Mouse (Mus musculus) stomach, embryonic 14.5 days (tissue): Measurements from ENCODE around the gene Krt16. TPM values are rescaled to one million over a fixed set of nuclear protein-coding genes. Genes with fewer than 3 reads are reported as not detected.
"Not testable (repeated sequence)": the region's sequence is repeated elsewhere in the genome, so short reads cannot be mapped to it uniquely, and the experiment has no call there.

ENCODE experiments used
- ATAC-seq: fragments of 200-750 bp; cut with Nextera tagmentation; 2 replicates; pipeline ENCODE4 v1.8.0; 2017; ENCODE audit warnings: low read depth, moderate TSS enrichment; ENCODE audit not compliant: insufficient number of reproducible peaks, insufficient read depth, low FRiP score
- H3K27ac ChIP-seq: fragments of 300-500 bp; sonication (generic); 2 replicates; pipeline ENCODE4 v1.5.1; 2014; ENCODE audit warnings: mild to moderate bottlenecking, low read length, moderate library complexity, mixed read lengths
- H3K27me3 ChIP-seq: fragments of 300-500 bp; sonication (generic); 2 replicates; pipeline ENCODE4 v1.6.1; 2014; ENCODE audit warnings: low read length, control low read depth, mixed read lengths; ENCODE audit not compliant: control insufficient read depth, insufficient read depth
- H3K36me3 ChIP-seq: fragments of 300-500 bp; sonication (generic); 2 replicates; pipeline ENCODE4 v1.6.1; 2014; ENCODE audit warnings: mild to moderate bottlenecking, control low read depth, low read length, moderate library complexity, mixed read lengths; ENCODE audit not compliant: control insufficient read depth, insufficient read depth
- H3K4me1 ChIP-seq: fragments of 300-500 bp; sonication (generic); 2 replicates; pipeline ENCODE4 v1.6.1; 2014; ENCODE audit warnings: low read length, control low read depth, mixed read lengths; ENCODE audit not compliant: control insufficient read depth, insufficient read depth
- H3K4me2 ChIP-seq: fragments of 300-500 bp; sonication (generic); replicated peaks from 2 replicates; pipeline ENCODE4 v1.6.1; 2014; ENCODE audit warnings: low read depth, low read length, control low read depth
- H3K4me3 ChIP-seq: fragments of 300-500 bp; sonication (generic); 2 replicates; pipeline ENCODE4 v1.5.1; 2014; ENCODE audit warnings: low read depth, low read length, control low read depth
- H3K9ac ChIP-seq: fragments of 300-500 bp; sonication (generic); replicated peaks from 2 replicates; pipeline ENCODE4 v1.6.1; 2014; ENCODE audit warnings: low read depth, mild to moderate bottlenecking, control low read depth, low read length, moderate library complexity, mixed read lengths
- H3K9me3 ChIP-seq: fragments of 300-500 bp; sonication (generic); 2 replicates; pipeline ENCODE4 v1.6.1; 2016; ENCODE audit warnings: low read depth, low read length, control low read depth; ENCODE audit not compliant: control insufficient read depth
- WGBS: fragments of 180-500 bp; shearing (Covaris S2); extraction: QIAGEN DNeasy Blood & Tissue Kit; methylation state at CpG from one replicate; pipeline ENCODE4 v1.1.7; 2014; 5-methylcytosine and 5-hydroxymethylcytosine counted together
- polyA plus RNA-seq: library from polyadenylated mRNA; unstranded; fragments of >200 nt; fragmentation: Nextera tagmentation; extraction: Ambion mirVana; gene quantifications from 2 replicates; pipeline ENCODE4 v1.2.1, GENCODE M21; 2014

Gene Krt16
- polyA plus RNA-seq, 1 experiment from 2014 or later = 0.22 TPM

DNA sequence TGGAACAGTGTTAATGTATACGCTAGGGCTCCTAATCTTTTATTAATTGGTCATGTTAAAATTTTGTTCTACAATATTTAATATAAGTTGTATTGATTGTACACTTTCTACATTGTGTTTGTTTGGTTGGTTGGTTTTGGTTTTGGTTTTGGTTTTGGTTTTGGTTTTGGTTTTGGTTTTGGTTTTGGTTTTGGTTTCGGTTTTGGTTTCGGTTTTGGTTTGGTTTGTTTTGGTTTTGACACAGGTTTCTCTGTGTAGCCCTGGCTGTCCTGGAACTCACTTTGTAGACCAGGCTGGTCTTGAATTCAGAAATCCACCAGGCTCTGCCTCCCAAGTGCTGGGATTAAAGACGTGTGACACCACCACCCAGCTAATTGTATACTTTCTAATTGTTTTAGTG is 8.4 kb downstream of the Krt16 start:
- ATAC-seq, H3K4me3 ChIP-seq, H3K36me3 ChIP-seq, H3K27me3 ChIP-seq, H3K27ac ChIP-seq, H3K9me3 ChIP-seq, H3K4me2 ChIP-seq, H3K4me1 ChIP-seq, H3K9ac ChIP-seq: not testable (repeated sequence)
- WGBS = 87% methylated on average over 4 of the region's 4 CpGs

DNA sequence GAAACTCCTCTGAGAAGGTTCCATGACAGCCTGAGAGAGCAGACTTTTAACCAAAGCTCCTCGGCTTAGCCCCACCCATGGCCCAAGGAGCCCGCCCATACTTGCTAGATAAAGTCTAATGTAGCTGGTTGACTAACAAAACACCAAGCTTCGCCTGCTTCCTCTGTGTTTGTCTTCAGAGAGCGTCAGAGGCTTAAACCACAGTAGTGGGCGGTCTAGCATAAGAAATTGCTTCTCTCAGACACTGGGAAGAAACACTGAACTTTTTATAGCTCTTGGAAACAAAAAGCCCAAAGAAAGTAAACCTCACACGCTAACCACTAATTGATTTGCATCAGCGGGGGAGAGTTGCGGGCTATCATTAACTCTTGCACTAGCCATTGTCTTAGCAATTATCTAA is 27.0 kb downstream of the Krt16 start:
- no peak overlapping the region for H3K4me3 ChIP-seq
- no peak overlapping the region for H3K9ac ChIP-seq
- WGBS = 63% methylated on average over 8 of the region's 8 CpGs
- no peaks in the 10 kb centered on the region for H3K4me1 ChIP-seq
- no peaks in the 10 kb centered on the region for H3K27me3 ChIP-seq
- no peak overlapping the region for H3K27ac ChIP-seq
- peaks cover 5% of the 10 kb centered on the region; the same call in 1 of the 2 replicates for H3K9me3 ChIP-seq
- H3K4me2 ChIP-seq = no peak overlapping the region
- ATAC-seq = no peak
- H3K36me3 ChIP-seq = no peaks in the 10 kb centered on the region

DNA sequence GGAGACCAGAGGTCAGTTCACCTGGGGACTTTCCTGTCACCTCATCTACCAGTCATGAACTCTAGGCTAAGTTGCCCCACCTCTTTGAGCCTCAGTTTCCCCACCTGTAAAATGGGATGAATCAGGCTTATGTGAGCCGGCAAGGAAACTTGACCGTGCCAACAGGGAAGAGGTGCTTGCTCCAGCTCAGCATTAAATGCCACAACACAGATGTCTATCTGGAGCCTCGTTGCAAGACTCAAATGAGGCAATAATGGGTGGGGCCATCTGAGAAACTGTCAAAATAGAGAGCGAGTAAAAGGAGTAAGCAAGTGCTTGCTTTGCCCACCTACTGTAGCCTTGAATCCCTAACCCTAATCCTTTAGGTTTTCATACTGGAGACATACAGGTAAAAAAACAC is 29.4 kb downstream of the Krt16 start:
- Histone ChIP-seq H3K36me3 (no peaks in the 10 kb centered on the region), H3K4me1 (no peaks in the 10 kb centered on the region), H3K9ac (no peak overlapping the region), H3K27me3 (no peaks in the 10 kb centered on the region), H3K9me3 (no peaks in the 10 kb centered on the region), H3K27ac (no peak overlapping the region), H3K4me2 (no peak overlapping the region), H3K4me3 (no peak overlapping the region)
- 91% methylated on average over 4 of the region's 4 CpGs for WGBS
- no peak for ATAC-seq

DNA sequence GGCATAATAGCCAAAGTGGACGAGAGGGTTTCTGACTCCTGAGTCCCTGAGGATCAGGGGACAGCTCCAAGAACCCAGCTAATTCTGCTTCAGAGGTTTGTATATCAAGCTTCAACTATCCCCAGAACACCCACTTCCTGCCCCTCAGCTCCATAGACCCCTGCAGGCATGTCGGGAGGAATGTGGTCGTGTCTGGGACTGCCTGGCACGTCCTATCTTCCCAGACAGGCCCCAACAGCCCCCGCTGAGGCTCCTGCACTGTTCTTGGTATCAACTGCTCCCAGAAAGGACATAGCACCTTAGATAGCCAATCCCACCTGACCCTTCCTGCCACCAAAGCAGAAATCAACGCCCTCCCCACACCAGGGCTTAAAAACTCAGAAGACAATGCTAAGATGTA is 40.2 kb downstream of the Krt16 start:
- Histone ChIP-seq H3K9me3 (no peaks in the 10 kb centered on the region), H3K4me2 (no peak overlapping the region), H3K27me3 (no peaks in the 10 kb centered on the region), H3K36me3 (no peaks in the 10 kb centered on the region), H3K27ac (0 out of 2 replicates have a peak overlapping the region, but pooled peaks have one; percentile 21), H3K4me3 (no peak overlapping the region), H3K4me1 (no peaks in the 10 kb centered on the region), H3K9ac (no peak overlapping the region)
- ATAC-seq = no peak
- 44% methylated on average over 6 of the region's 6 CpGs for WGBS

DNA sequence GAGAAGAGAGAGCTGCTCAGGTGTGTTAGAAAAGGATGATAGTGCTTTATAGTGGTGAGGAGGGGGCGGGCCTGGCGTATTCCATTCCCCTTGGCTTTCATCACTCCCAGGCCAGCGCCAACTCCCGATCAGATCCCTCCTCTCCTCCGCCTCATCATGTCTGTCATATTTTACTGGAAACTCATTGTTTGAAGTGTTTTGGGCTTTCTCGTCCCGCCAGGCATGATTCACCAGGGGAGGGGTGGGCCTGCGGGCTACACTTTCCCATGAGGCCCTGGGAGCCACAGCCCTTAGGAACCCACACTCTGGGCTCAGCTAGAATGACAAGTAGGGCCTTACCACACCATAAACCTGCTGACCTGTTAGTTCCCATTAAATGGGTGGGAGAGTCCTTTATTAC is 41.2 kb downstream of the Krt16 start, which contains the start of gene Krt14:
Krt14 (minus strand) TSS at position 51 of the 400 bp plus-strand sequence.
- Histone ChIP-seq H3K4me1 (no peaks in the 10 kb centered on the region), H3K9ac (no peak within 1 kb of the TSS), H3K4me2 (no peak within 1 kb of the TSS), H3K4me3 (no peak within 1 kb of the TSS), H3K27me3 (no peaks in the 10 kb centered on the region), H3K27ac (no peak within 1 kb of the TSS), H3K9me3 (no peaks in the 10 kb centered on the region), H3K36me3 (no peaks in the 10 kb centered on the region)
- no peak for ATAC-seq
- WGBS = 70% methylated on average over 8 of the region's 8 CpGs

DNA sequence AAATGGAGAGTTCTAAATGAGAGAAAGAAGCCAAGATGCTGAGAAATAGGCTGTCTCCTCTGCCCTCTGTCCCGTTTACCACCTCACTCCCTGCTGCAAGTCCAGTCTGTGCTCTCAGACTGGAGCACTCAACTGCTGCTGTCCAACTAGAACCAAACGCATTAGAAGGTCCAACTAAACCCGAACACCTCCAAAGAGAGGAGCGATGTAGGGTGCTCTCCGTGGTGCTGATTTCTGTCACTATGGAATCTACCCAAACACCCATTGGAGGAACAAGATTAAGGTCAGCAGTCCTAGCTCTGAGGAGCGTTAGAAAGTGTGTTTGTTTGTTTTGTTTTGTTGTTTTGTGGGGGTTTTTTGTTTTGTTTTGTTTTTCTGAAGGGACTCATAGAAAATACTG is 45.3 kb downstream of the Krt16 start:
- H3K27ac ChIP-seq = no peak overlapping the region
- ATAC-seq = no peak
- H3K9me3 ChIP-seq = no peaks in the 10 kb centered on the region
- H3K27me3 ChIP-seq = no peaks in the 10 kb centered on the region
- H3K4me1 ChIP-seq = no peaks in the 10 kb centered on the region
- no peaks in the 10 kb centered on the region for H3K36me3 ChIP-seq
- no peak overlapping the region for H3K9ac ChIP-seq
- WGBS = 14% methylated on average over 6 of the region's 6 CpGs
- H3K4me2 ChIP-seq = no peak overlapping the region
- H3K4me3 ChIP-seq = no peak overlapping the region

DNA sequence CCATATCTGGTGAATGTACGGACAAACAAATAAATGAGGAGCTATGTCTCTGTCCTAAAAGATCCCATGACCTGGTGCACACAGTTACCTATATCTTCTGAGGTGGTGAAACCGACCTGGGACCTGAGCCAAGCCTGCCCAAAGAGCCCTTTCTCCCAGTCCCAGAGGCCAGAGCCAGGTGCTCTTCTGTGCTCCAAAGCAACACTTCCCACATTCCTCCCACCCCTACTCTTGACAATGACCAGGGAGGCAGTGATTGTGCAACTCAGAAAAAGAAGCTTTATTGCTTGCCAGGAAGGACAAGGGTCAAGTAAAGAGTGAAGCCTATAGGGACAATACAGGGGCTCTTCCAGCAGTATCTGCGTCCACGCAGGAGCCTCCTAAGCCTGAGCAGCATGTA is 45.8 kb downstream of the Krt16 start:
- Histone ChIP-seq H3K36me3 (no peaks in the 10 kb centered on the region), H3K27me3 (no peaks in the 10 kb centered on the region), H3K27ac (no peak overlapping the region), H3K9ac (no peak overlapping the region), H3K9me3 (no peaks in the 10 kb centered on the region), H3K4me1 (no peaks in the 10 kb centered on the region), H3K4me2 (no peak overlapping the region), H3K4me3 (no peak overlapping the region)
- WGBS = 76% methylated on average over 4 of the region's 4 CpGs
- no peak for ATAC-seq

DNA sequence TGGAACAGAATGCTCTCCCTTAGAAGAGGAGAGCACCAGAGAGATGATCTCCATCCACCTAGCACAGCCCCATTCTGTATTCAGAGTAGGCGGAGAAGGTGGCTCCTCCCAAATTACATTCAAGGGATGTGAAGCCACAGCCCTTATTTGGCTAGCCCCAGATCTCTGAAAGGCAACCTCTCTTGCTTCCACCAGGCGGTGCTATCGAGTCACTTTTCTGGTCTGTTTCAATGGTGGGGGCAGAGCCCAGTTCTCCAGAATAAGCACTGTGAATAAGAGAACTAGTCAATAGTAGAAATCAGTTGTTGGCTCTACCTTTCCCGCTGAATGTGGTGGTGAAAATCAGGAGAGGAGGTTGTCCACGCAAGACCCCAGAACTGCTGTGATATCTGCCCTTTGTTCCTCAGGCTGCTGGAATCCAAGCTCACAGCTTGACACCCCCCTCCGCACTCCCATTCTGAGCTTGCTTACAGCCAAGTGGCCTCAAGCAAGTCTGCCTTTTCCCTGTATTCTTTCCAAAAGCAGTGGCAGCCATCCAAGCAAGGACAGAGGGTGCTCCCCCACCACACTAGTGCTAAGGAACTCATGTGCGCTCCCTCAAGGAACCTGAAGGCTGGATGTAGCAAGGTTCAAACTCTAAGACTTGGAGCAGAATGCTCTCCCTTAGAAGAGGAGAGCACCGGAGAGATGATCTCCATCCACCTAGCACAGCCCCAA is 48.4 kb downstream of the Krt16 start:
- Histone ChIP-seq H3K36me3 (no peaks in the 10 kb centered on the region), H3K4me1 (no peaks in the 10 kb centered on the region), H3K9ac (no peak overlapping the region), H3K4me2 (no peak overlapping the region), H3K27me3 (no peaks in the 10 kb centered on the region), H3K9me3 (no peaks in the 10 kb centered on the region), H3K4me3 (no peak overlapping the region), H3K27ac (no peak overlapping the region)
- WGBS = 43% methylated on average over 8 of the region's 8 CpGs
- no peak for ATAC-seq

DNA sequence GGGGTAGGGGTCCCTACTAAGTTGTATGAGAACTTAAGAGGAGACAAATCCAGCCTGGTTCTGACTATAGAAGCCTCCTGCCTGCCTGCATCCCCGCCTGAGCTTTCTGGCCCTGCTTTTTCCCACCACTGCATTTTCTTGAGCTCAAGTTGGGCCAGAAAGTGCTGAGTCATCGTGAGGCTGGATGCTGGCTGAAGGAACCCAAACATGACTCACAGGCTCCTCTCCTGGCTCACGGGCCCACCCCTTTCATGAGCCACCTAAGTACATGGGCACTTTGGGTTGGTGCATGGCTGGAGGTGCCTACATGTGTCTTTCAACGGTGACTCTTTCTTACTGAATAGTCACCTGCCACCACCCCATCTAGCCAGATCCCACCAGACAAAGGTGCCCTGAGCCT is 50.0 kb downstream of the Krt16 start:
- ATAC-seq = no peak
- H3K36me3 ChIP-seq = no peaks in the 10 kb centered on the region
- H3K4me2 ChIP-seq = no peak overlapping the region
- H3K27me3 ChIP-seq = no peaks in the 10 kb centered on the region
- H3K4me3 ChIP-seq = no peak overlapping the region
- no peak overlapping the region for H3K27ac ChIP-seq
- no peaks in the 10 kb centered on the region for H3K9me3 ChIP-seq
- H3K4me1 ChIP-seq = no peaks in the 10 kb centered on the region
- H3K9ac ChIP-seq = no peak overlapping the region
- WGBS = 75% methylated on average over 4 of the region's 4 CpGs
